Mouse (Mus musculus) spleen, postnatal 14 days (tissue): Measurements from ENCODE around the gene Gli2.

Source experiments
- DNase-seq, 2 experiments: peaks; one replicate each; pipeline ENCODE4 v3.0.0; 2021 to 2022; ENCODE audit warnings: low spot score in 2 of 2

Gli2 gene

GRCm38 (mm10) chr1:118994482-118995105 lies 58.8 kb downstream of the Gli2 start:
- DNase-seq = no peak

GRCm38 (mm10) chr1:118993775-118994174 lies 59.6 kb downstream of the Gli2 start:
- DNase-seq = no peak

- no peak for DNase-seq
Measured at GRCm38 (mm10) chr1:118988331-118988730, 65.1 kb downstream of the Gli2 start.

- DNase-seq = no peak
Measured at GRCm38 (mm10) chr1:118987538-118987937, 65.9 kb downstream of the Gli2 start.

GRCm38 (mm10) chr1:118983389-118983788 lies 70.0 kb downstream of the Gli2 start:
- DNase-seq = no peak

- DNase-seq = no peak
Measured at GRCm38 (mm10) chr1:118982805-118983211, 70.6 kb downstream of the Gli2 start.

- DNase-seq = no peak
Measured at GRCm38 (mm10) chr1:118981943-118982804, 71.2 kb downstream of the Gli2 start.

- no peak for DNase-seq
Measured at GRCm38 (mm10) chr1:118980636-118981035, 72.8 kb downstream of the Gli2 start.

GRCm38 (mm10) chr1:118976596-118976995 lies 76.8 kb downstream of the Gli2 start:
- no peak for DNase-seq

GRCm38 (mm10) chr1:118975376-118975775 lies 78.0 kb downstream of the Gli2 start:
- no peak for DNase-seq

GRCm38 (mm10) chr1:118970068-118970467 lies 83.4 kb downstream of the Gli2 start:
- DNase-seq = no peak

- no peak for DNase-seq
Measured at GRCm38 (mm10) chr1:118969409-118969808, 84.0 kb downstream of the Gli2 start.

- no peak for DNase-seq
Measured at GRCm38 (mm10) chr1:118968661-118969179, 84.7 kb downstream of the Gli2 start.

- DNase-seq = no peak
Measured at GRCm38 (mm10) chr1:118967976-118968375, 85.4 kb downstream of the Gli2 start.

- DNase-seq = no peak
Measured at GRCm38 (mm10) chr1:118967281-118967680, 86.1 kb downstream of the Gli2 start.

GRCm38 (mm10) chr1:118958644-118959043 lies 94.8 kb downstream of the Gli2 start:
- no peak for DNase-seq

- DNase-seq = no peak
Measured at GRCm38 (mm10) chr1:118955791-118956190, 97.6 kb downstream of the Gli2 start.

- DNase-seq = no peak
Measured at GRCm38 (mm10) chr1:118954434-118955301, 98.8 kb downstream of the Gli2 start.

- no peak for DNase-seq
Measured at GRCm38 (mm10) chr1:118953031-118953430, 100.4 kb downstream of the Gli2 start.

- no peak for DNase-seq
Measured at GRCm38 (mm10) chr1:118952318-118952717, 101.1 kb downstream of the Gli2 start.

GRCm38 (mm10) chr1:118948407-118948806 lies 105.0 kb downstream of the Gli2 start:
- no peak for DNase-seq

- no peak for DNase-seq
Measured at GRCm38 (mm10) chr1:118947221-118947620, 106.2 kb downstream of the Gli2 start.
